Mouse (Mus musculus) brain, adult 2 months (tissue): Measurements from ENCODE around the gene BC028528.
"Not testable (repeated sequence)": the region's sequence is repeated elsewhere in the genome, so short reads cannot be mapped to it uniquely, and the experiment has no call there.

Experiments used
- DNase-seq: peaks from one replicate; pipeline ENCODE4 v3.0.0; 2011; ENCODE audit warnings: low read depth, low spot score

BC028528 gene

GRCm38 (mm10) chr3:95905146-95905939 lies 13.5 kb upstream of the BC028528 start:
- DNase-seq: peak; percentile 94

GRCm38 (mm10) chr3:95904568-95904967 lies 12.8 kb upstream of the BC028528 start, which contains the start of gene Car14:
Gene Car14, minus strand, starts transcription at chr3:95904691.
- DNase-seq: peak; percentile 32

DNA sequence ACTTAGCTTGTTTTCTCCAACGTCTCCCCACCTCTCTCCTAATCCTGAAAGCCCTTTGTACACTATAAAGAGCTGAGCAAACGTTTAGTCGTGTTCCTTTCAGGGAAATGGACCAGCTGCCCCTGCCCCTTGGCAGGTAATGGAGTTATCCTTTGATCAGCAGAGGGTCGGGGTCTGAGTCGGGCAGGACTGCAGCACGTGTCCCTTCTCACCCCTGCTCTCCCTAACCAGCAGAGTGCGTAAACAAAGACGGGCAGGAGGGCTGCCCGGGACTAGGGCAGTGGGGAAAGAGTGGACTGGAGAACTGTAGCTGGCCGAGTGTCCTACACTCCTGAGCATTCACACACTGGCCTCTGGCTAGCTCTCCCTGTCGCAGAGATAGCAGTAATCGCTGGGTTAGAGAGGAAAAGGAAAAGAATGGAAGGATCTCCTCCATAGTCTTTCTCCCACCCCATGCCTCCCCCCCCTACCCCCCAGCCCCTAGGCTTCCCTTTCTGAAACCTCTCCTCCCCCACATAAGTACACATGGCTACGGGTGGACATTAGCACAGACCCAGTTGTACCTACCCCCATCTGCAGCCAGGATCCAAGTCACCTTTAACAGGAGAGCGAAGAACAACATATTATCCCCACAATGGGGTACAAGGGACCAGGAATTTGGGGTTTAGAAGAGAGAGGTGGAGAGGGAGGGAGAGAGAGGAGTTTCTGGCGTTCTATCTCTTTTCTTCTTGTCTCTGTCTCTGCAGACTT lies 12.1 kb upstream of the BC028528 start:
- no peak for DNase-seq

DNA sequence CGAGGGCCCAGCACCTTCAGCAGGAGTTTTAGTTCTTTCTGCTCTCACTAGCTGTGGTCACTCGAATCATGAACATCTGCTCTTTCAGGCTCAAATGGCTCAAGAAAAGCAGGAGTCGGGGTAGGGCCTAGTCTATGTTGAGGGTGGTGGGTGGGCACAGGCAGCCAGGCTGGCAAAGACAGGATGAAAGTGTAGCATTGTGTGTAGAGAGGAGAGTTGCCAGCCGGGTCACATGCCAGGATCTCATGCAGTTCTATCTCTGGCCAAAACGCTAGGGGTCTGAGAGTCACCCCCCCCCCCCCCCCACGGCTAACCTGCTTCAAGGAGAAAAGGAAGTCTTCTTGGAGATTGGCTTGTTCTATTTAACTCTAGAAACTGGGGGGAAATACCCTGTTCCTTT lies 10.8 kb upstream of the BC028528 start:
- peak; percentile 69 for DNase-seq

- DNase-seq: no peak
These were observed 10.5 kb upstream of the BC028528 start for GRCm38 (mm10) chr3:95902373-95902625.

GRCm38 (mm10) chr3:95901616-95902372 lies 10.0 kb upstream of the BC028528 start:
- no peak for DNase-seq

- DNase-seq: no peak
These were observed 8.2 kb upstream of the BC028528 start for GRCm38 (mm10) chr3:95899800-95900524.

DNA sequence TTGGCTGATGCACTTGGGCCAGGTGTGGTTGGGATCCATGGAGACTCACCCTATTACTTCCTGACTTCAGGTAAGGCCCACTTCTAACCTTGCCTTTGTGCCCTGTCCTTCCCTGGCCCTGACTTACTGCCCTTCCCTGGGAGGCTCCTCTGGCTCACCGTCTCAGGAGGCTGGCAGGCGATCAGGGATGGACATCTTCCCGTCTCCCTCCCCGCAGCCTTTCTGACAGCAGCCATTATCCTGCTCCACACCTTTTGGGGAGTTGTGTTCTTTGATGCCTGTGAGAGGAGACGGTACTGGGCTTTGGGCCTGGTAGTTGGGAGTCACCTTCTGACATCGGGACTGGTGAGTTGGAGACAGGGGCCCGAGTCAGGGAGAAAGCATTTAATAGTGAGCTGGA lies 3.7 kb upstream of the BC028528 start:
- not testable (repeated sequence) for DNase-seq

GRCm38 (mm10) chr3:95894317-95895160 lies 2.7 kb upstream of the BC028528 start:
- peak; percentile 68 for DNase-seq

GRCm38 (mm10) chr3:95893606-95894316 lies 2.0 kb upstream of the BC028528 start, which contains the start of gene Aph1a:
Gene Aph1a, plus strand, starts transcription at chr3:95893969.
- peak; percentile 100 for DNase-seq

DNA sequence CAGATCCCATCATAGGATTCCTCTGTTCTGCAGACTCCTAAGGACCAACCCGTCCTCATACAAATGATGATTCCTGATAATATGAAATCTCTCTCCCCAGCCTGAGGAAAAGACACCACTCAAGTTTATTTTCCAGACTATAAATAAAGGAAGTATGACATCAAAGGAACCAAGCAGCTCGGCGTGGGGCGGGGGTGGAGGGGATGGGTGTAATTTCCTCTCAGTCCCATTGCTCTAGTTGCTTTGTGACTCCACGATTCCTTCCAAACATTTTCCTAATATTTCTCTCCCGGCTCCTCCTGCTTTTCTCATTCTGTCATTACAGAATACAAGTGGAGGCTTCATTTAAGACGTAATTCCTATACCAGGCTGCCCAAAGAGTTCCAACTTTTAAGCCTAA lies 1.3 kb upstream of the BC028528 start:
- no peak for DNase-seq

DNA sequence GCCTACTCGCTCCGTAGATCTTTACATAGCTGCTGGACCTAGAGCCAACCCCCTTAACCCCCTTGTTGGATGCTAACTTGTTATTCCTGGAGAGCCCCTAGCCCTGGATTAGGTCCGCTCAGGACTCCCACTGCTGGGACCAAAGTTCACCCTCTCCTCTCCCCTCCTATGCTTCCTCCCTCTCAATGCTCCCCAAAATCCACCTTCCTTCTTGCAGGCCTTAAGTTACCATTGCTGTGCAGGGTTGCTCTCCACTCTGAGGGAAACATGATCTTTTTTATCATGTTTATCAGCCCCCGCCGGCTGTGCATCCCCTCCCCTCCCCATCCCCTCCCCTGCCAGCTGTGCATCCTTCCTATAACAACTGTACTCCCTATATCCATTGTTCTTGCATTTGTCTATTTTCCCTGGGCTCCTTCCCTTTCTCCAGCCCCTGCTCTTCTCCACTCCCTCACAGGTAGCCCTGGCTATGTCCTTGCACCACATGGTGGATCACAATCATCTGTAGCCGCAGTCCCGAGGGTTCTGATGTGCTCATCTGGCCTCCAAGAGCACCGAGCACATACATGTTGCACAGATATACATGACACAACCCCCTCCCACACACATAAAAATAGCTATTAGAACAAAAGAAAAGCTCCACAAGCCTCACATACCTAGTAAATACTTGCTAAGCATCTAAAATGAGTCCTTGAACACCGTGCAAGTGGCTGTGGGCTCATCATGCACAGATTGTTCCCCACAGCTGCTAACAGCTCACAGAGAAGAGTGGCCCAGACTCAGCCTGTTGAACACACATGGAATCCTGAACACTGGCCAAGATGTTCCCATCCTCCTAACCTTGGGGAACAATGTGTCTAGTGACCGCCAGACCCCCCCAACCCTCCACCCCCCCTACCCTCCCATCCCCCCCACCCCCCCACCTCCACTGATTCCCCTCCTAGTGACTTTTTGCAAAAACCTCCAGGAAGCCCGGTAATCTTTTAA lies 554 bp upstream of the BC028528 start:
- DNase-seq: no peak

DNA sequence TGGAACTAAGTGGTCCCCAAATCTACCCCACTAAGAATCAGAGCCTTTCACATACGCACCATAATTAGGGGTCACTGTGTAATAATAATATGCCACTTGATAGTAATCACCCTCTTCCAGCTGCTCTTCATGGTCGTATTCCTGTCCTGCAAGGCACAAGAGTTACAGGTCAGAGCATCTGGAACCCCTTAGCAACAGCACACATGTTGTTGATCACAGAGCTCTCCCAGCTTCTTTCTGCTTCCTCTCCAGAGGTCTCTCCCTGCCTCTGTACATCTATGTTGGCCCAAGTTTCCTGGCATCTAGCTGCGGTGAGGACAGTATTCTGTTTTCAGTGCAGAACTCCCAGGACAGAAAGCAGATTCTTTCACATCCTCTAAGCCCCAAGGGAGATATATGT lies 2.1 kb downstream of the BC028528 start:
- DNase-seq: no peak

DNA sequence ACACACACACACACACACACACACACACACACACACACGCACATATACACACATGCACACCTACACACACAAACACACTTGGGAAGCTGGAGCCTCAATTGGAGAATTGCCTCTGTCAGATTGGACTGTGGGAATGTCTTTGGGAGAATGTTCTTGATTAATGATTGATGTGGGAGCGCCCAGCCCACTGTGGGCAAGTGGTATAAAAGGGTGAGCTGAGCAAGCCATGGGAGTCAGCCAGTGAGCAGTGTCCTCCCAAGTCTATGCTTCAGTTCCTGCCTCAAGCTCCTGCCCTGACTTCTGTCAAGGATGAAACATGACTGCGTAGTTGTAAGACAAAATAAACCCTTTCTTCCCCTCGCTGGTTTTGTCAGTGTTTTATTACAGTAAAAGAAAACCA lies 4.2 kb downstream of the BC028528 start:
- no peak for DNase-seq

DNA sequence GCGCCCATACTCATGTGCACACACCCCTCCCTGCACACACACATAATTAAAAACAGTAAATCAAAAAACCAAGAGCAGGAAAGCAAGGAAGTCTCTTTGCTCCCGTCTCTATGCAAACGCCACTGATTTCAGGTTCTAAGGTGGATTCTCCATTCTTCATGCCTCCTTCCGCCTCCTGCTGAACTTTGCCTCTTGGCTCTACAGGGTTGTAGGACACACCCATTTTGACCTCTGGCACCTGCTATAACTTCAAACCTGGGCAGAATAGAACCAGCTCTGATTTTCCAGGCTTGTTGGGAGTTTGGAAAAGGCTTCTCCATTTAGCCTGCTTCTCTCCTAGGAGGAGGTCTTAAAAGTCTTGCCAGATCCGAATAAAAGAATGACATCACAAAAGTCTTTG lies 7.4 kb downstream of the BC028528 start:
- DNase-seq: no peak

GRCm38 (mm10) chr3:95882816-95883425 lies 8.9 kb downstream of the BC028528 start:
- DNase-seq: peak; percentile 88

- peak; percentile 100 for DNase-seq
These were observed 9.6 kb downstream of the BC028528 start, which contains the start of gene Ciart for GRCm38 (mm10) chr3:95881979-95882815. Gene Ciart, minus strand, starts transcription at chr3:95882251.
